Mouse (Mus musculus) mouse embryonic stem cell (cell line): ENCODE measurements around the gene Fam117a.

Source experiments
- in situ Hi-C, 2 experiments: fragments of 300-500 bp; cut with MboI; formaldehyde crosslinking; loops; 1 replicate in 1 of 2; 3 replicates in 1 of 2; pipeline ENCODE4 v1.14.3; 2019 to 2020; ENCODE audit warnings: low sequenced_read_pairs in 2 of 2, low pct_unique_long_range_greater_than_20kb in 1 of 2, mixed read lengths in 1 of 2; ENCODE audit not compliant: unreplicated experiment in 1 of 2

The Fam117a gene

GRCm38 (mm10) chr11:95355661-95356011 is 18.8 kb downstream of the Fam117a start:
- in situ Hi-C loops, result no loop called here

GRCm38 (mm10) chr11:95356039-95356438 is 19.2 kb downstream of the Fam117a start:
- in situ Hi-C loops, result no loop called here

DNA sequence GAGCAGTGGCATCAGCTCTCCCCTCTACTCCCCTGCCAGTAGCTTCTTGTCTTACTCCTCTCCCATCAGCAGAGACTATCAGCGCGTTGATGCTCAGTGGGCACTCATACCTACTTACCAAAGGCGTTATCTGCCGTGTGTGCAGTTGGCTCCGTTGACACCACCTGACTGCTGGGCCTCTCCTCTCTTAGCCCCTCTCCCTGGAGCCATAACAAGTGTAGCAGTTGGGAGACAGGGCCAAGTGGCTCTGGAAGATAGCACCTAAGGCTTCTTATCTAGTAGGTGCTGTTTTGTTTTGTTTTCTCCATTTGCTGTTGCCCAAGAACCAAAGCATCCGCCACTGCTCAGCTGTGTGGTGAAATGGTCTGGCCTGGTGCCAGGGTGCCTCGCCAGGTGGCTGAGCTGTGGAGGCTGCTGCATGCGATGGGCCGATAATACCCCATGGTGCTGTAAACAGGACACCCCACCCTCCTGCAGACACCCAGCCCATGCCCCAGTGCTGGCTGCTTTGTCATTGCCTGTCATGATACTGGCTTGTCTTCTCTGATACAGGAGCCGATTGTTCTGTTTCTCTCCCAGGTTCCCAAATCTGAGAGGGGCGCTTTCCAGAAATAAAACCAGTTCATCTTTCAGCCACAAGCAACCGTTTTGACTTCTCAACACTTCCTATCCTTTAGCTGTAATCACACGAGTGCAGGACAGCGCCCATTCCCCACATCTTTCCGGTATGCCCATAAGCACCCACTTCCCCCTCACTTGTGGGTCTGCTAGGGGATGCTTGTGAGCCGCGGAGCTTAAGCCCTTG is 19.9 kb downstream of the Fam117a start:
- in situ Hi-C loops, result no loop called here

GRCm38 (mm10) chr11:95358263-95358662 is 21.4 kb downstream of the Fam117a start:
- in situ Hi-C loops, result no loop called here

DNA sequence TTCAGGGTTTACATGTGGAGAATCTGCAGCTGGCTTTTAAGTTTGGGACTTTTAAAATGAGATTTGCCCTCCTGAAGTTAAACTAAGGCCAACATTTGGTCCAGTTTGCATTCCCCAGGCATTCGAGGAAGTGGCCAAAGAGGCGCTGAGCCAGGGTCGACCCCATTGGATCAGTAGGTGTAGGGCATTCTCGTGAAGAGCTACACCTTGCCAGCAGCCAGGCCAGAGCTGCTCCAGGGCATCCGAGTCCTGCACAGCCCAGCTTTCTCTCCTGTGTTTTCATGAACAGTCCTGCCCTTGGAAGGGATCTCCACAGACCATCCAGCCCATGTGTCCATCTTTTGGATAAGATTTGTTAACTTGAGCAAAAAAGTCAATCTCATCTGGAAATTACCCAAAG is 27.6 kb downstream of the Fam117a start:
- in situ Hi-C loops, result no loop called here

DNA sequence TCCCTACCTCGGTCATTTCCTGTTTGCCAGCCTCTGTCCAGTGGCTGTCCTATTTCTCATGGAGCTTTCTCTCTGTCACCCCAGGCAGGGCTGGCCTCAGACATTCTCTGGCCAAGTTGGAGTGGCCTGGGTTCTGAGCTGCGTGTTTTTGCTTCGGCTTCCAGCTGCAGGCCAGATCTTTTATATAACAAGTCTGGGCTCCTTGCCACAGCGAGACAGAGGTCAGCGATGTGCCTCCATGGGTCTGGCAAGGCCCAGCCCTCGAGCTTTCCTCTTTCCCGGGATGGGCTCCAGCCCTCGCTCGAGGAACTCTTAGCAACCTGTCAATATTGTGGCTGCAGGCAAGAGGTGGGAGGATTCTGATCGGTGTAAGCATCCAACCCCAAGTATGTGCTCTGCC is 28.8 kb downstream of the Fam117a start:
- in situ Hi-C loops, result no loop called here

GRCm38 (mm10) chr11:95366280-95366897 is 29.6 kb downstream of the Fam117a start:
- in situ Hi-C loops, result no loop called here

DNA sequence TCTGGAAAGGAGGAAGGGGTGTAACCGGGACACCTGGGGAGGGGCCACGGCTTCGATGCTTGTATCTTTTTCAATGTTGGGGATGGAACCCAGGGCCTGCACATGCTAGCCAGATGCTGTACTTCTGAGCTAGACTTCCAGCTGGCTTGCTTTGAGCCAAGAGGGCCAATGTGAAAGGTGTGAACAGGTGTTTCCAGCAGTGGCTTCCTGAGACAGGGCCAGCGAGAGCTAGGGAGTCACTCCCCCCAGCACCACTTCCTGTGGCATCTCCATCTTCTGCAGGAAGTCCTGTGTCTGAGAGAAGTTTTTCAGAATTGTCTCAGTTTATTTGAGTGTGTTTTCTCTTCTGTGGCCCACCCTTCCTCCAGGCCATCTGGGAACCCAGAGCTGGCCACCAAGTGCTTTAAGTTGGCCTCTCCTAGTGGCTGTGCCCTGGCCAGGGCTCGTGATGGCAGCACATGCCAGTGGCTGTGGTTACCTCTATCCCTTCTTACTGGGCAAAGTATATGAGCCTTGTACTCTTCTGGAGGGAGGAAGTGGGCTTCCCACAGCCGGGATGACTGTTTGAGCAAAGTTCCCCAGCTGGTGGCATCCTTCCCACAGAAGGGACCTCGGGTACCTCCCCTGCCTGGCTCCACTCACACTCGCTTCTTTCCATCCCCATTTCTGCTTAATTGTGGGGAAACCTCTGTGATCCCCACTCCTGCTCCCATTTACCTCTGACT is 30.4 kb downstream of the Fam117a start:
- in situ Hi-C loops, result no loop called here

GRCm38 (mm10) chr11:95368231-95368823 is 31.5 kb downstream of the Fam117a start:
- in situ Hi-C loops, result no loop called here

GRCm38 (mm10) chr11:95368871-95369270 is 32.1 kb downstream of the Fam117a start:
- in situ Hi-C loops, result no loop called here

- in situ Hi-C loops, result no loop called here
Observed at GRCm38 (mm10) chr11:95369964-95370890, 33.4 kb downstream of the Fam117a start.

- in situ Hi-C loops, result no loop called here
Observed at GRCm38 (mm10) chr11:95371182-95371581, 34.4 kb downstream of the Fam117a start.

DNA sequence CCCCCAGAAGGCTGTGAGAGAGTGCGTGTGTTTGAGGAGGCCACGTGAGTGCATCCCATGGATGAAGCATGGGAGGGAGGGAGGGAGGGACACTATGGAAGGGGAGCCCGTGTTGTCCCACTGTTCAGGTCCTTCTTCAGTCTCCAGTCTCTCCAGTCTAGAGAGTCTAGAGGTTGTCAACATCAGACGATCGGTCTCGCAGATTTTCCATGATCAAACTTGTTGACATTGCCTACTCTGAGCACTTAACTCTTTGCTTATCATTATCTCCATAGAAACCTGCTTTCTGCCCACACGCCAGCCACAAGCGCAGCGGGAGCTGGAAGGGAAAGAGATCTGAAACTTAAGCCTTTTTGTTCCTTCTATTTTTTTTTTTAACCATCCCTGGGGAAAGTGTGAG is 42.1 kb downstream of the Fam117a start:
- in situ Hi-C loops, result no loop called here

DNA sequence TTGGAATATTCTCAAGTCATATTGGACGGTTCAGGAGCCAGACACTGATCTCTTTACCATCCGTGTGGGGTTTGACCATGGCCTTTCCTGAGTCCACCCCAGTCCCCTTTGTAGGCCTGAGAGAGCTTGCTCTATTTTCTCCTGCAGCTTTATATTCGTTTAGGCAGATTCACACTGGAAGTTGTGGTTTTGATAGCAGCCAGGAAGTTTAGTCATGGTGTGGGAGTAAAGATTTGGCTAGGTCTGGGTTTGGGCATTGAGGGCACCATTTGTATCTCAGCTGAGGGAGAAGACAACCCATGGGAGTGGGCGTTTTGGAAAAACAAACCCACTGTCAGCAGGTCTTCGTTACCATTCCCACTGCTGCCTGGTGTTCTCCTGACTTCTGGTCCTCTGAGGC is 42.7 kb downstream of the Fam117a start:
- in situ Hi-C loops, result no loop called here

GRCm38 (mm10) chr11:95380711-95381110 is 43.9 kb downstream of the Fam117a start:
- in situ Hi-C loops, result no loop called here

DNA sequence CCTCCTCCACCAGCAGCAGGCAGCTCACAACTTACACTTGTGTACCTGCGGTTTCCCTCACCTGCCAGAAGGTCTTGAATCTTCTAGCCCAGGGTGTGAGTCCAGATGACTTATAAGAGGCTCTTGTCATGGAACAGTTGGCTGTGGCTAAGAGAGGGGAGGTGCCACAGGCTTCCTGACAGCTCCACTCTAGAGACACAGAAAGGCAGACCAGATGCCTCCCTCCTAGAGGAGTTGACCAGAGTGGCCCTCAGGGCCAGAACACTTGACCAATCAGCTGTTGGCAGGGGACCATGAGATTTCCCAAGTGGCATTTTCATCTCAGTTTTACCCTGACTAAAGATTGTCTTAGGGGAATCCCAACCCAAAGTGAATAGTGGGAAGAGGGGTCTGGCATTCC is 44.3 kb downstream of the Fam117a start:
- in situ Hi-C loops, result no loop called here

GRCm38 (mm10) chr11:95383331-95383986 is 46.6 kb downstream of the Fam117a start:
- in situ Hi-C loops, result no loop called here

DNA sequence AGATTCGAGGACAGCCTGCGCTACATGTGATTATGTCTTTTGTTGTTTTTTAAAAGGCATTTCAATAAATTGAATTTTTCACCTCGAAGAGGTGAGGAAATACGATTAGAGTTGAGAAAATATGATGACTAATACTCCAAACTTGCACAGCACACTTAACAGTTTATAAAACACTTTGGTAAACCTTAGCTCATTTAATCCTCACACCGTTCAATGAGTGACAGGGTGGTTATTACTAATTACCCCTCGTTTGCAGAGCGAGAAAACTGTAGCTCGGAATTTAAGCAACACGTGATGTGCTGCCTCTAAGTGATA is 47.1 kb downstream of the Fam117a start:
- in situ Hi-C loops, result no loop called here
